Mouse (Mus musculus): ENCODE data around the gene 1700003E16Rik.

Gene 1700003E16Rik

DNA sequence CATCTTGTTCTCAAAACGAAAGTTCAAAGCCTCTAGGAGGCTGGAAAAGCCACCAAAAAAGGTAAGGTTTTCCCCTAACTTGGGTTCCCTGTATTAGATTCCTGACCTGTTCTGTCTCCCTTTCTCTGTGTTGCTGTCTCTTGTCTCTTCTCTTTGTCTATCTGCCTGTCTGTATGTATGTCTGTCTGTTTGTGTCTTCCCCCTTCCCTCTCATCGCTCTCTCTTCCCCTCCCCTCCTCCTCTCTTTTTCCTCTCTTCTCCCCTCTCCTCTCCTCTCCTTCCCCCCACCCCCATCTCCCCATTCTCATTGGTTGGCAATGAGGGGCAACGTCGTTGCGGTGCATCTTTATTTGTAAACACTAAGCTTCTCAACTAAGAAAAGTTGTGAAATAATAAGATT, 30.9 kb upstream of the 1700003E16Rik start, which contains the start of gene Ino80b:
Ino80b (minus strand) TSS at position 101 of the 400 bp plus-strand sequence.
- DNase-seq (ENCODE audit: inconsistent age in 2 of 2, low spot score in 1 of 2): no peak

DNA sequence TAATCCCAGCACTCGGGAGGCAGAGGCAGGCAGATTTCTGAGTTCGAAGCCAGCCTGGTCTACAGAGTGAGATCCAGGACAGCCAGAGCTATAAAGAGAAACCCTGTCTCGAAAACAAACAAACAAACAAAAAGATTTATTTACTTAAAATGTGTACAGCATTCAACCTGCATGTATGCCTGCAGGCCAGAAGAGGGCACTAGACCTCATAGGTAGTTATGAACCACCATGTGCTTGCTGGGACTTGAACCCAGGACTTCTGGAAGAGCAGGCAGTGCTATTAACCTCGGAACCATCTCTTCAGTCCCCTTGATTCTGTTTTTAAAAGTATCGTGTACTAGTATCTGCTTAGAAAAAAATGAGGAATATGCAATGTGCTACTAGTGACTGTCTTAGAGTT, 28.8 kb upstream of the 1700003E16Rik start:
- peak in 1 of 2 experiments; percentile 4 for DNase-seq (ENCODE audit: inconsistent age in 2 of 2, low spot score in 1 of 2)

DNA sequence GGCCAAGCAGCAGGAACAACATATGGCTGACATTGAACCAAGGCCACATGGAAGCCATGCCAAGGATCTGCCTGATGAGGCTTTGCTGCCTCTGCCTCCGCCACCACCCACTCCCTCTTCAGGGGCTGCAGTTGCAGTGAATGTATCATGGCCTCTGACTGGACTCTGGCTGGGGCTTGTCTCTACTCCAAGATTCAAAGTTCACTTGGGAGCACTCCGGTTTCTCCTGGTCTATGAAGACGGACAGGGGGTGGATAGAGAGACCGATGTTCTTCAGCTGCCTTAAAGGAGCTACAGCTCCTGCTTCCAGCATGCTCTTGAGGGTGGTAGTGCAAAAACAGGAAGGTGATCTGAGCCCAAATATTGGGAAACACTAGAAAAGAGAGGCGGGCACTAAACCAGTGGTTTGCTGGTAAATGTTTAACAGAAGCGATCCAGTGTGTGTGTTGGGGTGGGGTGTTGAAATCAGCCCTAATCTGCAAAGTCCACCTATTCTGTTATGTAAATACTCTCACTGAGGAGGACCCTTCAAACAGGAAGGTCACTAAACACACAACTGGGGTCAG, 24.7 kb upstream of the 1700003E16Rik start:
- DNase-seq (ENCODE audit: inconsistent age in 2 of 2, low spot score in 1 of 2): peak in 1 of 2 experiments; percentile 5

DNA sequence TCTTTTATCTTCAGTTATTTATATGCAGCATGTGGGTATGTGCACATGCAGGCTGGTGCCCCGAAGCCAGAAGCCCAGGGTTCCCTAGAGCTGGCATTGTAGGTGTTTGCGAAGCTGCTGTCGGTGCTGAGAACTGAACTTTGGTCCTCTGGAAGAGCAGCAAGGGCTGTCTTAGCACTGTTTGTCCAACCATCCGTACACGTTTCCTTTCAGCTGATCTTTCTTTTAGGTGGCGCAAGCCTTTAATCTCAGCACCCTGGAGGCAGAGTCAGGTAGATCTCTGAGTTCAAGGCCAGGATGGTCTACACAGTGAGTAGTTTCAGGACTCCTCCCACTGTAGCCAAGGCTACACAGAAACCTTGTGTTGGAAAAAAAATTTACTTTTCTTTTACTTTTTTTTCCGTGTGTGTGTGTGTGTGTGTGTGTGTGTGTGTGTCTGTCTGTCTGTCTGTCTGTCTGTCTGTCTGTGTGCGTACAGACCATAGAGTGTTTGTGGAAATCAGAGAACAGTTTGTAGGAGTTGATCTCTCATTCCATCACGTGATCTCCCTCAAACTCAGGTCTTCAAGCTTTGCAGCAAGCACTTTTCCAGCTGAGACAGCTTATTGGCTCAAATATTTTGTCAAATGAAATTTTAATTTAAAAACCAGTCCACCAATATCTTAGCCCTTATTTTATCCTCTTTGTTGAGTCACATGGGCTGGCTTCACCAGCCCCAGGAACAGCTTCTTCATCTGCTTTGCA, 23.9 kb upstream of the 1700003E16Rik start:
- DNase-seq (ENCODE audit: inconsistent age in 2 of 2, low spot score in 1 of 2): no peak

DNA sequence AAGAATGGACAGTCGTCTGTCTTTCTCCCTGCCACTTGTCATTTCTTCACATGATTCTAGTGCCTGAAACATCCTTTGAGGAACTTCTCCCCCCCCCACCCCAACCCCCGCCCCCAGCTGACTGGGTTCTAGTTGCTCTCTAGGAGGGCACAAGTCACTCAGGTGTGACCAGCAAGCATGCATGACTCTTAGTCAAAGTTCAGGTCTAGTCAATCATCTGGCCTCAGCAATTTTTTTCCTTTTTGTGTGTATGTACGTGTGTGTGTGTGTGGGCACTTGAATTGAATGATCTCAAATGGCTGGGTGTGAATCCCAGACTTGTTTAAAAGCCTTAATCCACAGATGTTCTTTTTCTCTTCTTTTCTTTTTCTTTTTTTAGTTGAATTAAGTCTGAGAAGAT, 22.0 kb upstream of the 1700003E16Rik start:
- no peak for DNase-seq (ENCODE audit: inconsistent age in 2 of 2, low spot score in 1 of 2)

DNA sequence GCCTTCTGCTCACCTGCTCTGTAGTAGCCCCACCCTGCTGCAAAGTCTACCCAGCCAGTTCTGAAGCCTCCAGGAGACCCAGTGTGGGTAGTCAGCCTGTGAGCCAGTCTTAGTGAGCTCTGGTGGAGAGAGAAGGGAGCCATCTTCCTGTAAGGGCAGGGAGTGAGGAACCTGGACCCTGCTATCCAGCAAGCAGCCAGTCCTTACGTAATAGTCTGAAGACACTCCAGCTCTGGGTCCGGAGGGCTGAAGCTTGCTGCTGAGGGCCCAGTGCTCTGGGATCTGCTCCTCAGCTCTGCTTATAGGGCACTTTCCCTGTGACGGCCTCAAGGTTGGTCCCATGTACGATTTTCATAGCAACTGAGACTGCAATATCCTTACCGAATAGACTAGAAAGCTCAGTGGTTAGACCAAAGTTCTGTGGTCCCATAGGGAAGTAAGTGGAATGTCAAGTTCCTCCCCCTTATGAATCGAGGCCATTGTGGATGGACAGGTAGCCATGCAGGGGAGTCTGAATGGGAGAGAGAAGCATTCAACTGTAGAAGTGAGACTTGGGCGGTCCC, 21.2 kb upstream of the 1700003E16Rik start, which contains the start of gene Rtkn:
Rtkn (plus strand) TSS at position 513 of the 563 bp plus-strand sequence.
- DNase-seq (ENCODE audit: inconsistent age in 2 of 2, low spot score in 1 of 2): peak in 1 of 2 experiments; percentile 6

DNA sequence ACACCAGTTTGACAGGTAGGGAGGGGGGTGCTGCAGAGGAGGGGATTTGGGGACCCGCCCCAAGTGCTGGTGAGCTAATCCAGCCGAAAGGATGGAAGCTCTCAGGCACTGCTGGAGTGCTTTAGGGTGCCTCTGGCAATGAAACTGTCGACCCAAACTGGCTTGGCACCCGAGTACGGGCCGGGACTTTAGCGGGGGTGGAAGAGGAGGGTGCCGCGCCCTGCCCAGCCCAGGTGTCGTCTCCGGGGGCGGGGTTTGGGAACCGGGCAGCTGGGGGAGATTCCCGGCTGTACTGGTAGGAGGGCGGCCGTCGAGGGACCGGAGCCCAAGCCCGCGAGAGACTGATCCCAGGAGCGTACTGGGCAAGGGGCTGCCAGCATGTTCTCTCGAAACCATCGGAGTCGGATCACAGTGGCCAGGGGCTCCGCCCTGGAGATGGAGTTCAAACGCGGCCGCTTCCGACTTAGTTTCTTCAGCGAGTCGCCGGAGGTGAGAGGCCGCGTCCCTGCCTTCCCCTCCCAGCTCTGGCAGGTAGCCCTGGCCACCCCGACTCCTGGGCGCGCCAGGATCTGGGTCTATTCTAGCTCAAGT, 20.5 kb upstream of the 1700003E16Rik start:
- peak in 1 of 2 experiments; percentile 44 for DNase-seq (ENCODE audit: inconsistent age in 2 of 2, low spot score in 1 of 2)

DNA sequence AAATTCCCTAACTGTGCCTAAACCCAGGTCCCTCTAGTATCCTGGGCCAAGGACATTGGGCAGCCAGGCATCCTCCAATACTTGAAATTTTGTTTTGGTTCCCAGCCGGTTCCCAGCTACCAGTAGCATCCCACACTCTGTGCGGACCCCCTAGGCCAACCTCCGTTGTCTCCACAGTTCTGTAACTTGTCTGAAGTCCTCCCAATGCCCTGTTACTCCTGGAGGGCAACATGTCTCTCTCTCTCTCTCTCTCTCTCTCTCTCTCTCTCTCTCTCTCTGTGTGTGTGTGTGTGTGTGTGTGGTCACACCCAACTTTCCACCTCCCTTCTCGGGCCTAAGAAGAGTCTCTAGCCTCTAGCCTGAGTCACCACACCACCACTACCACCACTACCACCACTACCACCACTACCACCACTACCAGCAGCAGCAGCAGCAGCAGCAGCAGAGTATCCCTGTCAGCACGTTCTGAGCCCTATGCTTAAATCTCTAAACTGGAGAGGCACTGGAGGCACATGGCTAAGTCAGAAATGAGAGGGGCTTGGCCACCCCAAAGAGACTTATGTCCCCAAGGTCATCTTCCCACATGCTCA, 19.8 kb upstream of the 1700003E16Rik start:
- DNase-seq (ENCODE audit: inconsistent age in 2 of 2, low spot score in 1 of 2): no peak

DNA sequence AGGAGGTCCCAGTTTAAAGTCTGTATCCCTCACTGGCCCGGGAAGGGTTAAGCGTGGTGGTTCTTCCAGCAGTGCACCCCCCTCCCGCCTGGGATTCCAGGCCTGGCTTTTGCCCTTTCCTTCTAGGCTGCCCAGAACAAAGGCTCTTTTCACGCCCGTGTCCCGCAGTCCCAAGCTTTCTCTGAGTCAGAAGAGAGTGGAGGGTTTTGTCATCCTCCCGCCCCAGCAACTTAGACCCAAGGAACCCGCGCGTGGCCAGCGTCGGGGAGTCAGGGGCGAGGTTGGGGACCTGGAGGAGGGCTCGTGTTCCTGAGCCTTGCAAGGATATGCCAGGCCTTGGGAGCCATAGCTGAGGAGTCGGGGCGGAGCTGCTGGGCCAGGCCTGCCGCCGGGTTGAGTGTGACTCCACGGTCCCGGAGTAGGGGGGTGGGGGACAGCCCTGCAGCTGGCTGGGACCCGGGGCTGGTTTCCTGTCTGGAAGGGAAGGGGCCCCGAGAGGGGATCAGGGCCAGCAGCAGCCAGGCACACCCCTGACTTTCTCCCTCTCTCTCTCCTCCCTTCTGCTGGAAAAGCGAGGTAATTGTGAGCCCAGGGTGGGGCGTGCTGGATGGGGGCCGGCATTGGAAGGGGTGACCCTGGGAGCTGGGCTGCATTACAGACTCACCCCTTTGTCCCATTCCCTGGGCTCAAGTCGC, 19.2 kb upstream of the 1700003E16Rik start:
- peak; percentile 83 to 94 for DNase-seq (ENCODE audit: inconsistent age in 2 of 2, low spot score in 1 of 2)

DNA sequence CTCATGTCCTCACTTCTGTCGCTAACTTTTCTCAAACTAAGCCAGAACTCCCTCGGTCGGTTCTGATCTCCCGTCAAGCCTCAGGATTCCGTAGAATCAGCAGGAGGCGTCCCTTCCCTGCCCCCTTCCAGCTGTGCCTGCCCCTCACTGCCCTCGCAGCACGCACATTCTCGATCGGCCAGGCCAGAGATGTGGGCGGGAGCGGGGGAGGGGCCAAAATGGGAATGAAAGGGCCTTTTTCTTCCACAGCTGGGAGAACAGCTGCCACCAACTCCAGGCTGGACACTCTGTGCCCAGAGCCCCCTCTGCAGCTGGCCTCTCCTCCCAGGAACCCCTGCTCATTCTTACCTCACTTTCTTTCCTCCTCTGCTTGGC, 18.6 kb upstream of the 1700003E16Rik start:
- peak; percentile 93 to 97 for DNase-seq (ENCODE audit: inconsistent age in 2 of 2, low spot score in 1 of 2)

DNA sequence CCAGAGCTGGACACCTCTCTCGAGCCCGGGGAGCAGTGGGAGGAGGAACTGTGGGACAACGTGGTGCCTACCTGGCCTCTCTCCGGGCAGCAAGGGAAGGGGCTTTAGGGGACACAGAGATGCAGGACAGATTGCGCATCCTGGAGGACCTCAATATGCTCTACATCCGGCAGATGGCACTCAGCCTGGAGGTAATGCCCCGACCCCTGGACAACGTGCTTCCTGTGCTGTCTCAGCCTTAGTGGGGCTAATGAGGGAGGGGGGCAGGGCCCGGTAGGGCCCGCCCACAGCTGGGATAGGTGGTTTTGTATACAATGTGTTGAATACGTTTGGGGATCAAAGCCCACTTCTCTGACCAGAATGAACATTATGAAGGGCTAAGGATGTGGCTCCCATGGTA, 18.1 kb upstream of the 1700003E16Rik start:
- peak in 1 of 2 experiments; percentile 53 for DNase-seq (ENCODE audit: inconsistent age in 2 of 2, low spot score in 1 of 2)

DNA sequence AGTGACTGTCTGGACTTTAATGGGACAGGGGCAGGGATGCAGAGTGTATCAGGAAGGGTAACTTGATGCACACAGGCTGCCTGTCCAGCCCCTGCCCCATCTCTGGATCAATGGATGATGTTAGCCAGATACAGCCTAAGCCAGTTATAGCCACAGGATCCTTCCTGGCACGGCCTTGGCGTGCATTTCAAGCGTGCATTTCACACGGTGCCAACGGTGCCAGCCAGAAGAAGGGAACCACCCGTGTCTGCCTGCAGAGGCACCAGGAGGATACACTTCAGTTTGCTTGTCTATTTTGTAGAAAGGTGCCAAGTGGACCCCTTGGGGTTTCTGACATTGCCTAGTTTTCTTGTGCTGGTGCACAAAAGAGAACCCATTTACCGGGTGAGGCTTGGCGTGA, 16.2 kb upstream of the 1700003E16Rik start:
- peak in 1 of 2 experiments; percentile 5 for DNase-seq (ENCODE audit: inconsistent age in 2 of 2, low spot score in 1 of 2)

DNA sequence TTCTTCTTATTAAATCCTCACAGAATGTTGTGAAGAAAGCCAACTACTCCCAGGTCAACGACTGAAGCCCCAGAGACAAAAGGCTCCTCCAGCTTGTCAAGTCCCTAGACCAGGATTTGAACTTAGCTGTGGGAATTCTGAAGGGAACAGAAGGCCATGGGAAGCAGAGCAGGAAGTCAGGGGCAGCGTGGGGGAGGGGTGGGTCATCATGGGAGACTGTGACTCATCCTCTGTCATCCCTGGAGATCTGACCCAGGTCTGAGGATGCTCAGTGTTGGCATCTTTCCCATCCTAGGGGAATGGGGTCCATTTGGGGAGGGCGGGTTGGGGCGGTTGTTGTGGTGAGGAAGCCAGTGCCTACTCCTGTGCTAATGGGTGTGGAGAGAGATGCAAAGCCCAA, 14.6 kb upstream of the 1700003E16Rik start:
- peak; percentile 10 to 46 for DNase-seq (ENCODE audit: inconsistent age in 2 of 2, low spot score in 1 of 2)

DNA sequence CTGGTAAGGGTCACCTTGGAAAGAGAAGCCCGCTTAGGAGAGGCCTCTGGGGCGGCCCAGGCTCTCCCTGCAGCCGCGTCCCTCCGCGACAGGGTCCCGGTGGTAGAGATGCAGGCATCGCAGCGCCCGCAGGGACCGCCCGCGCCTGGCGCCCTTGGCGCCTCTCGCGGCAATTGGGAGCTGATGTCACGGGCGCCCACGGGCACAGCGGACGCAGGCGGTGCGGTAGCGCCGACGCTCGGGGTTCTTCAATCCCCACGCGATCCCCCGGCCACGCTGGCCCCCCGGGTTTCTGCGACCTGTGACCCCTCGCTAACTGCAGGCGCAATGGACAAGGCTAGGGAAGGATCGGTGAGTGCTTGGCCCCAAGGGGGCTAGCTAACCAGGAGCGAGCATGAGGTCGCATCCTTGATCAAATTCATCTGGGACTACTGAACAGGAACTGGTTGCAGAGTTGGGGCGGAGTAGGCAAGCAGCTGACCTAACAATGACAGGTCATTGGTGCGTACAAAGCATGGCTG, 13.9 kb upstream of the 1700003E16Rik start:
- DNase-seq (ENCODE audit: inconsistent age in 2 of 2, low spot score in 1 of 2): peak; percentile 34 to 68

DNA sequence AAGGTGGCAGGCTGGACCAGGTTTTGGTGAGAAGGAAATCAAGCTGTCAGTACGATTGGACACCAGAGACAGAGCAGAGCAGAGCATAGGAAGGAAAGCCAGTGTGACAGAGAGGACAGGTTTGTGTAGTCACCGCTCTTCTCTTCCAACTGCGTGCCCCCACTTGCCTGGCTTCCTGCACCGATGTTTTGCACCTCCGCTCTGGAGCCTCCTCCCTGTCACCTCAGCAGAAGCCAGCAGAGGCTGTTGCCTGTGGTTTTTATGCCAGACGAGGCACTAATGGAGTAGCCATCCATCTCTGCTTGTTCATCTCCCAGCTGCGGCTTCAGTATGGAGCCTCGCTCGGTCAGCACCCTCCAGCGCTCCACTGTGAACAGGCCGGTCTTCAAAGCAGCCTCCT, 13.3 kb upstream of the 1700003E16Rik start:
- DNase-seq (ENCODE audit: inconsistent age in 2 of 2, low spot score in 1 of 2): peak in 1 of 2 experiments; percentile 13

DNA sequence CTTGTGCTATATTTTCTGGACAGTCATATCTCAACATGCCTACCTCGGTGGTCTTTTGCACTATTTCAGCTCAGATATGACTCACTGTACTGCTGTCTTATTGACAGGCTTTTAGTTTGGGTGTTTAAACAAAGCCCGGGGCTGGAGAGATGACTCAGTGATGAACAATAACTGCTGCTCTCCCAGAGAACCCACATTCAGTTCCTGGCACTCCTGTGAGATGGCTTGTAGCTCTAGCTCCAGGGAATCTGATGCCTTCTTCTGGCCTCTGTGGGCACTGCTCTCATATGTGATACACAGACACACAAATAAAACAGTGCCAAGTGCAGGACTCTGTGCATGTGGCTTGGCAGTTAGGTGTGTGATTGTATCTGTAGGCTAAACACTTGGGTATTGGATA, 11.0 kb upstream of the 1700003E16Rik start:
- DNase-seq (ENCODE audit: inconsistent age in 2 of 2, low spot score in 1 of 2): peak in 1 of 2 experiments; percentile 59

DNA sequence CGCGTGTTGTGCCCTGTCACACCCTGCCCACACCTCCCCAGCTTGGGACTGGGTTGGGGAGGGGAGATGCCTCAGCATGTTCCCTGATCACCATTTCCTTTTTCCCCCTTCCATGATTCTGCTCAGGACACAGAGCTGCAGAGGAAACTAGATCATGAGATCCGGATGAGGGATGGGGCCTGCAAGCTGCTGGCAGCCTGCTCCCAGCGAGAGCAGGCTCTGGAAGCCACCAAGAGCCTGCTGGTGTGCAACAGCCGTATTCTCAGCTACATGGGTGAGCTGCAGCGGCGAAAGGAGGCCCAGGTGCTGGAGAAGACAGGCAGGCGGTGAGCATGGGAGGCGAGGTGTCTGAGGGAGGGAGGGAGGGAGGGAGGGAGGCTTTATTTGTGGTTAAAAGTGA, 10.4 kb upstream of the 1700003E16Rik start:
- DNase-seq (ENCODE audit: inconsistent age in 2 of 2, low spot score in 1 of 2): no peak

DNA sequence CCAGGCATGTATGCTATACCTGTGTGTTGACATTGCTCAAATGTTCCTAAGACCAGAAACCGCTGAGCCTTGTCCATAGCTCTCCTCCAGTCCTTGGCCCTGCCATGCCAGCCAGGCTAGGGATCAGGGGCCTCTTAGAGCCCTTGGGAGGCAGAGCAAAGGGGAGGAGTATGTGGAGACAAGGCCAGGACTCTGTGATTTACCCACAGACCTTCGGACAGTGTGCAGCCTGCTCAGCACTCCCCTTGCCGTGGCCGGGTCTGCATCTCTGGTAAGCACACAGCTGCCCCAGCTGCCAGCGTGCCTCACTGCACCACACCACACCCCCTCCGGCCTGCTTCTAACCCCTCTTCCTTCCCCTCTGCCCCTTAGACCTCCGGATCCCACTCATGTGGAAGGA, 8.9 kb upstream of the 1700003E16Rik start:
- DNase-seq (ENCODE audit: inconsistent age in 2 of 2, low spot score in 1 of 2): peak; percentile 63 to 86

DNA sequence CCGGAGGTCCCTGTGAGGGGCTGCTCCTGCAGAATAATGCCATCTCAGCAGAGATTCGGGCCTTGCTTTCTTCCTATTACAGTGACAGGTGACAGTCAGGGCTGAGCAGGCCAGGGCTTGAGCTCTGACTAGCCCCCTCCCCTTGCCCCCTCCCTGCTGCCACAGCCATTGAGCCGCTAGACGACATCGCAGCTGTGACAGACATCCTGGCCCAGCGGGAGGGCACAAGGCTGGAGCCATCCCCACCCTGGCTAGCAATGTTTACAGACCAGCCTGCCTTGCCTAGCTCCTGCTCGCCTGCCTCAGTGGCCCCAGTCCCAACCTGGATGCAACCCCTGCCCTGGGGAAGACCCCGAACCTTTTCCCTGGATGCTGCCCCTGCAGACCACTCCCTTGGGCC, 4.5 kb upstream of the 1700003E16Rik start:
- no peak for DNase-seq (ENCODE audit: inconsistent age in 2 of 2, low spot score in 1 of 2)

DNA sequence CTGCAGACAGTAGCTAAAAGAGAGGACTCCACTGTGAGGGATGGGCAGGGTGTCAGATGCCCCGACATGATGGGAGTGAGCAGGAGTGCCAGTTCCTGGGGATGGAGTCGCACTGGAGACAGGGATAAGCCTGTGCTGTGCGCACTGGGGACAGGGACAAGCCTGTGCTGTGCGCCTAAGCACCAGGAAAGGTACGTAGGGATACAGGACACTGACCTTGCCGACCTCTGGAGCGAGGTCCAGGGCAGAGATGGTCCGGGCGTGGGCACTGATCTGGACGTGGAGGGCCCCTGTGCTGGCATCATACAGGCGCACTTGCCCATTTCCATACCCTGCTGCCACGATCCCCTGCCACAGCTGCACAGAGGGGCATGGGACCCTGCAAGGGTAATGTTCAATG, 3.2 kb upstream of the 1700003E16Rik start:
- DNase-seq (ENCODE audit: inconsistent age in 2 of 2, low spot score in 1 of 2): no peak

DNA sequence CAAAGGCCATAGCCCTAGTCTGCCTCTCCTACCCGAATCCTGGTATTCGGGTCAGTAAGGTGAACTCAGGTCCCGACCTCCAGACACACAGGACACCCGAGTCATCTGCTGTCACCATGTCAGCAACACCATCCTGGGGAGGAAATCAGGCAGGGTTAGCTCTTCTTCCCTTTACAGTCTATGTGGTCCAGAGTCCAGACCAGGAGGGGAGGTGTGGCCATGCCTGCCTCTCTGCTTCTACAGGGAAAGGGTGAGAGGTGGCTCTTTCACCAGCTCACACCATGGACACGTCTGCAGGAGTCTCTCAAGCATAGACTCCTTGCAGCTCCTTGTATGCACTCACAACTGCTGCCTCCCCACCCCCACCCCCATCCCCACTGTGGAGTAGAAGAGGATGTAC, 2.7 kb upstream of the 1700003E16Rik start:
- no peak for DNase-seq (ENCODE audit: inconsistent age in 2 of 2, low spot score in 1 of 2)
